Mouse (Mus musculus) right cerebral cortex, postnatal 4 days (tissue): ENCODE results near the gene Ttll11.
A peak's percentile ranks its signal among the peaks of the same experiment; 100 is the strongest.

Source experiments
- DNase-seq: peaks from one replicate; pipeline ENCODE4 v3.0.0-alpha.2; 2022

Ttll11 gene

GRCm38 (mm10) chr2:35849632-35850230 is 130.0 kb downstream of the Ttll11 start:
- DNase-seq = no peak

GRCm38 (mm10) chr2:35845611-35846504 is 133.9 kb downstream of the Ttll11 start:
- peak; percentile 26 for DNase-seq

GRCm38 (mm10) chr2:35843896-35844690 is 135.6 kb downstream of the Ttll11 start:
- no peak for DNase-seq

GRCm38 (mm10) chr2:35842780-35843474 is 136.8 kb downstream of the Ttll11 start:
- DNase-seq = no peak

- DNase-seq = no peak
Observed at GRCm38 (mm10) chr2:35841841-35842420, 137.8 kb downstream of the Ttll11 start.

GRCm38 (mm10) chr2:35840956-35841816 is 138.5 kb downstream of the Ttll11 start:
- peak; percentile 20 for DNase-seq

GRCm38 (mm10) chr2:35838751-35839479 is 140.8 kb downstream of the Ttll11 start:
- no peak for DNase-seq

- no peak for DNase-seq
Observed at GRCm38 (mm10) chr2:35834198-35834913, 145.4 kb downstream of the Ttll11 start.

- DNase-seq = no peak
Observed at GRCm38 (mm10) chr2:35833546-35833945, 146.2 kb downstream of the Ttll11 start.

- DNase-seq = no peak
Observed at GRCm38 (mm10) chr2:35832742-35833425, 146.8 kb downstream of the Ttll11 start.

- no peak for DNase-seq
Observed at GRCm38 (mm10) chr2:35831904-35832581, 147.7 kb downstream of the Ttll11 start.

GRCm38 (mm10) chr2:35830966-35831903 is 148.5 kb downstream of the Ttll11 start:
- DNase-seq = no peak

GRCm38 (mm10) chr2:35829136-35829535 is 150.6 kb downstream of the Ttll11 start:
- no peak for DNase-seq

GRCm38 (mm10) chr2:35827886-35828285 is 151.8 kb downstream of the Ttll11 start:
- DNase-seq = no peak

GRCm38 (mm10) chr2:35825157-35825556 is 154.6 kb downstream of the Ttll11 start:
- DNase-seq = no peak

GRCm38 (mm10) chr2:35823589-35823988 is 156.1 kb downstream of the Ttll11 start:
- DNase-seq = no peak

GRCm38 (mm10) chr2:35818883-35819282 is 160.8 kb downstream of the Ttll11 start:
- DNase-seq = no peak
